Mouse (Mus musculus) brain, embryonic 14.5 days (tissue): ENCODE measurements around the gene Ttc22.

Source experiments
- CTCF ChIP-seq: fragments of 200-500 bp; IDR thresholded peaks from 2 replicates; pipeline ENCODE4 v1.5.1; 2012; ENCODE audit warnings: inconsistent platforms, mild to moderate bottlenecking, moderate library complexity, borderline replicate concordance; ENCODE audit not compliant: insufficient read depth, insufficient read length; ENCODE audit errors: extremely low read depth
- POLR2A ChIP-seq: fragments of 200-500 bp; IDR thresholded peaks from 2 replicates; pipeline ENCODE4 v1.6.1; 2012; ENCODE audit warnings: mild to moderate bottlenecking, inconsistent platforms, borderline replicate concordance; ENCODE audit not compliant: poor library complexity, insufficient read depth, insufficient read length, severe bottlenecking; ENCODE audit errors: extremely low read depth

- TF ChIP-seq CTCF: no peak
- no peak for TF ChIP-seq POLR2A
Observed at GRCm38 (mm10) chr4:106590871-106591270, 31.4 kb upstream of the Ttc22 start.
